Mouse (Mus musculus): ENCODE data around the gene Stub1.

- TF ChIP-seq CTCF (conservative IDR thresholded peaks at IDR 0.05; ENCODE audit: insufficient read depth, insufficient read length, low read depth, low read length) (no peak), POLR2A (IDR thresholded peaks at IDR 0.05; ENCODE audit: low read depth, low read length) (no peak)
Observed at GRCm38 (mm10) chr17:25824362-25825142, 8.7 kb downstream of the Stub1 start.

All from kidney, adult 2 months (tissue).